Mouse (Mus musculus) embryonic facial prominence, embryonic 15.5 days (tissue): ENCODE measurements around the gene Ap2a1. TPM values are rescaled to one million over a fixed set of nuclear protein-coding genes. Genes with fewer than 3 reads are reported as not detected.

Experiments
- ATAC-seq: fragments of 200-750 bp; cut with Nextera tagmentation; 2 replicates; pipeline ENCODE4 v1.8.0; 2017; ENCODE audit warnings: low read depth, moderate TSS enrichment; ENCODE audit not compliant: insufficient number of reproducible peaks, low FRiP score, low TSS enrichment
- H3K27ac ChIP-seq: fragments of 300-500 bp; sonication (generic); replicated peaks from 2 replicates; pipeline ENCODE4 v1.5.1; 2015; ENCODE audit warnings: mild to moderate bottlenecking, inconsistent platforms
- H3K27me3 ChIP-seq: fragments of 300-500 bp; sonication (generic); 2 replicates; pipeline ENCODE4 v1.6.1; 2015; ENCODE audit warnings: inconsistent platforms
- H3K36me3 ChIP-seq: fragments of 300-500 bp; sonication (generic); 2 replicates; pipeline ENCODE4 v1.6.1; 2015; ENCODE audit warnings: mild to moderate bottlenecking, inconsistent platforms
- H3K4me1 ChIP-seq: fragments of 300-500 bp; sonication (generic); 2 replicates; pipeline ENCODE4 v1.6.1; 2015; ENCODE audit warnings: inconsistent platforms
- H3K4me2 ChIP-seq: fragments of 300-500 bp; sonication (generic); replicated peaks from 2 replicates; pipeline ENCODE4 v1.6.1; 2015; ENCODE audit warnings: mild to moderate bottlenecking, inconsistent platforms
- H3K4me3 ChIP-seq: fragments of 300-500 bp; sonication (generic); replicated peaks from 2 replicates; pipeline ENCODE4 v1.5.1; 2015; ENCODE audit warnings: mild to moderate bottlenecking, inconsistent platforms
- H3K9ac ChIP-seq: fragments of 300-500 bp; sonication (generic); 2 replicates; pipeline ENCODE4 v1.6.1; 2015; ENCODE audit warnings: inconsistent platforms
- H3K9me3 ChIP-seq: fragments of 300-500 bp; sonication (generic); replicated peaks from 2 replicates; pipeline ENCODE4 v1.6.1; 2016; ENCODE audit warnings: inconsistent platforms
- WGBS: fragments of 180-500 bp; shearing (Covaris S2); methylation state at CpG from one replicate; pipeline ENCODE4 v1.1.7; 2015; 5-methylcytosine and 5-hydroxymethylcytosine counted together
- polyA plus RNA-seq: library from polyadenylated mRNA; unstranded; fragments of >200 nt; fragmentation: Nextera tagmentation; extraction: Ambion mirVana; gene quantifications from 2 replicates; pipeline ENCODE4 v1.2.1, GENCODE M21; 2015

Ap2a1 gene
- polyA plus RNA-seq, result 73.0 and 76.2 TPM in 2 replicates

- peak within 1 kb of the TSS; percentile 97 for H3K9ac ChIP-seq
- peak within 1 kb of the TSS; percentile 95 for H3K27ac ChIP-seq
- peak; percentile 99 for ATAC-seq
- peaks cover 12% of the 10 kb centered on the region; the same call in 1 of the 2 replicates for H3K36me3 ChIP-seq
- peaks cover 13% of the 10 kb centered on the region for H3K4me1 ChIP-seq
- under 1% methylated on average over 84 of the region's 84 CpGs for WGBS
- peak within 1 kb of the TSS; percentile 97 for H3K4me3 ChIP-seq
- no peaks in the 10 kb centered on the region for H3K27me3 ChIP-seq
- H3K9me3 ChIP-seq, result no peaks in the 10 kb centered on the region
- H3K4me2 ChIP-seq, result peak within 1 kb of the TSS; percentile 65
Observed at GRCm38 (mm10) chr7:44929204-44930151, at the start of gene Ap2a1. Ap2a1 (minus strand) TSS chr7:44929496.

DNA sequence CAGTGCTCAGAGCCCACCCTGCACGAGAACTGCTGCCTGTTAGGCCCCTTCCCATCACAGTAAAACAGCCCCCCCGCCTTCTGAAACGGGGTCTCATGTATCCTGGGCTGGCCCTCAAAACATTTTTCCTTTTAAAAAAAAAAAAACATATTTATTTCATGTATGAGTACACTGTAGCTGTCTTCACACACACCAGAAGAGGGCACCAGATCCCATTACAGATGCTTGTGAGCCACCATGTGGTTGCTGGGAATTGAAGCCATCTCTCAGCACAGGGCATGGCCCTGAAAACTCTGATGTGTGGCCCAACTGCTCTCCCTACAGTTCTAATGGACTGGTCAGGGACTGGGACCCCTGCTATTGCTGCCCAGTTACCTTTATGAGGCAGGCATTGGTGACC, 49.0 kb upstream of the Ap2a1 start:
- H3K4me1 ChIP-seq, result peaks cover 19% of the 10 kb centered on the region
- H3K9me3 ChIP-seq, result no peaks in the 10 kb centered on the region
- WGBS, result 83% methylated on average over 3 of the region's 3 CpGs
- H3K9ac ChIP-seq, result no peak overlapping the region
- H3K4me3 ChIP-seq, result no peak overlapping the region
- no peak overlapping the region for H3K4me2 ChIP-seq
- peaks cover 76% of the 10 kb centered on the region for H3K36me3 ChIP-seq
- H3K27ac ChIP-seq, result no peak overlapping the region
- ATAC-seq, result no peak
- no peaks in the 10 kb centered on the region for H3K27me3 ChIP-seq

DNA sequence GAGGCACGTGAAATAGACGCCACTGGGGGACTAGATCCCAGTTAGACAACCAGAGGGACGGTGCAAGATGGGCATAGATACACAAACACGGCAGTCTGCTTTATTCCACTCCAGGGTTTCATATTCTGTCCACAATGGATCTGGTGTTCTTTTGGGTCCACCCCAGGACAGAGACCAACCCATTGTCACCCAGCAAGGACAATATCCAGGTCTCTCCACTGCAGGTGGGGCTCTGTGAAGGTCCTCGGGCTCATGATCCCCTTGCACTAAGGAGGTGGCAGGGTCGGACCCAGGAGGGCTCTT, 45.8 kb upstream of the Ap2a1 start:
- ATAC-seq, result no peak
- peak overlapping the region; percentile 59 for H3K4me3 ChIP-seq
- no peak overlapping the region for H3K9ac ChIP-seq

DNA sequence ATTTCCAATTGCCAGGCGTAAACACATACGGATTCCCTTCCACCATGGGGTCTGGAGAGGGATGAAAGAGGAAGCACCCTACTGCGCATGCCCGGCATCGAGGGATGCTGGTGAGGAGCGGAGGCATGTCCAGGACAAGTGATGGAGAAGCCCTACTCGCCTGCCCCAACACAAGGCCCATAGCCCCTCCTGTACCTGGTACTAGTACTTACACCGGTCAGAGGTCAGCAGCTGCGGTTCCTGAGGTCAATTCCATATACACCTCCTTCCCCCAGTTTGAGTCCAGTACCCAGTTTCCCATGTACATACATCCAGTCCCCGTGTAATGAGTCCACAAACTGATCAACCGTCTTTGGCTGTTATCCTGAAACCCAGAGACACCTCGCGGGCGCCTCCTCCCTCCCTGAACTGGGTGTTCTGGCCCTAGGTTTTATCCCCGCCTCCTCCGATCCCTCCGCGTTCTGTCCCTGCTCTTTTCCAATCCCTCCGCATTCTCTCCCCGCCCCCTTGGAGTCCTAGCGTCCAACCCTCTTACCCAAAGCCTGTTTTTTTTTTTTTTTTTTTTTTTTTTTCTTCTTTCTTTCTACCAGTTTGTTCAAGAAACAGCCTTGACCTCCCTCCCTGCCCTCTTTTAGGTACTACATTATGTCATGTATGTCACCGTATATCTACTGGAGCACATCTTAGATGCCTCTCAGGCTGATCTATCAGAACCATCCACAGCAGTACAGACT, 45.3 kb upstream of the Ap2a1 start, which contains the start of gene Cpt1c:
Gene Cpt1c (minus strand): TSS at position 469 of the 734 bp plus-strand sequence.
- no peaks in the 10 kb centered on the region for H3K9me3 ChIP-seq
- peak; percentile 58; the same call in 1 of the 2 replicates for ATAC-seq
- H3K27me3 ChIP-seq, result no peaks in the 10 kb centered on the region
- peak within 1 kb of the TSS; percentile 50 for H3K9ac ChIP-seq
- peak within 1 kb of the TSS; percentile 76 for H3K4me2 ChIP-seq
- 2% methylated on average over 22 of the region's 22 CpGs for WGBS
- peaks cover 36% of the 10 kb centered on the region for H3K4me1 ChIP-seq
- H3K27ac ChIP-seq, result peak within 1 kb of the TSS; percentile 93
- H3K4me3 ChIP-seq, result peak within 1 kb of the TSS; percentile 59
- peaks cover 43% of the 10 kb centered on the region for H3K36me3 ChIP-seq

More for the DNA sequence above, 45.8 kb upstream of the Ap2a1 start:
- Histone ChIP-seq H3K4me2 (peak overlapping the region; percentile 76), H3K36me3 (peaks cover 48% of the 10 kb centered on the region), H3K27me3 (no peaks in the 10 kb centered on the region), H3K27ac (peak overlapping the region; percentile 93), H3K4me1 (peaks cover 36% of the 10 kb centered on the region), H3K9me3 (no peaks in the 10 kb centered on the region)
- WGBS, result 26% methylated on average over 6 of the region's 6 CpGs

DNA sequence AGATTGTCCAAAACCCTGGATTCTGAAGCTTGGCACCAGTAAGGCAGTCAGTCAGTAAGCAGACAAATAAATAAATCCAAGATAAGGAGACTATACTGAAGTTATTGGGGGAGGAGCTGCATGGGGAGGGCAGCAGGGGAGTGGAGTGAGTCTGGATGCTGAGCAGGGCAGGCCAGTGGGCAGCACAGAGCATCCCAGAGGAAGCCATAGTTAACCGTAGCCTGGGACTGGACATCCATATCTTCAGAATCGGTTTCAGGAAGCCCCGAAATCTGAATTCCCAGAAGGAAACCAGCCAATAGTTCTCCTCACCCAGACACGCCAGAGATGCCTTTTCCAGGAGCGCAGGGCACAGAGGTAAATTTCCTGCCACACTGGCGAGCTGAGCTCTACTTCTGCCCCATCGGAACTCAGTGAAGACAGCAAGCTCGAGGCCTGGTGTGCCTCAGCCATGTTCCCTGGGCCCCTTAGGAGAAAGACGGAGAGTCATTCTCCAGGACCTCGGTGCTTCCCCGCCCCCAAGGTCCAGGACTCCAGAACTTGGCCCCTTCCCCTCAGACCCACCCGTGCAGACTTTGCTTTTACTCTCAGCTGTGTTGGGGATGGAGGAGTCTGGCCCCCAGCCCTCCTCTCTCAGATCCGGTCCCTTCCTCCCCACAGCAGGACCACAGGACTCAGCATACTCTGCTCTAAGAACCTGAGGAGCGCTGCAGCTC, 44.3 kb upstream of the Ap2a1 start:
- peak overlapping the region; percentile 93 for H3K27ac ChIP-seq
- no peaks in the 10 kb centered on the region for H3K27me3 ChIP-seq
- peak overlapping the region; percentile 76 for H3K4me2 ChIP-seq
- H3K9ac ChIP-seq, result peak overlapping the region; percentile 50; the same call in 1 of the 2 replicates
- peaks cover 36% of the 10 kb centered on the region for H3K4me1 ChIP-seq
- H3K4me3 ChIP-seq, result peak overlapping the region; percentile 59
- ATAC-seq, result no peak
- 36% methylated on average over 14 of the region's 14 CpGs for WGBS
- H3K36me3 ChIP-seq, result peaks cover 33% of the 10 kb centered on the region
- no peaks in the 10 kb centered on the region for H3K9me3 ChIP-seq

GRCm38 (mm10) chr7:44971142-44971541, 41.8 kb upstream of the Ap2a1 start:
- Histone ChIP-seq H3K27me3 (no peaks in the 10 kb centered on the region), H3K4me2 (peak overlapping the region; percentile 78), H3K36me3 (peaks cover 15% of the 10 kb centered on the region), H3K27ac (peak overlapping the region; percentile 90; the same call in 1 of the 2 replicates), H3K9me3 (no peaks in the 10 kb centered on the region), H3K9ac (peak overlapping the region; percentile 43; the same call in 1 of the 2 replicates), H3K4me3 (peak overlapping the region; percentile 53), H3K4me1 (peaks cover 36% of the 10 kb centered on the region)
- 60% methylated on average over 7 of the region's 7 CpGs for WGBS
- no peak for ATAC-seq

- peak overlapping the region; percentile 43 for H3K9ac ChIP-seq
- H3K36me3 ChIP-seq, result peaks cover 15% of the 10 kb centered on the region
- H3K4me2 ChIP-seq, result peak overlapping the region; percentile 78
- WGBS, result under 1% methylated on average over 36 of the region's 36 CpGs
- no peaks in the 10 kb centered on the region for H3K27me3 ChIP-seq
- peak overlapping the region; percentile 53 for H3K4me3 ChIP-seq
- H3K4me1 ChIP-seq, result peaks cover 34% of the 10 kb centered on the region
- H3K27ac ChIP-seq, result peak overlapping the region; percentile 90
- ATAC-seq, result peak; percentile 95
- no peaks in the 10 kb centered on the region for H3K9me3 ChIP-seq
Observed at GRCm38 (mm10) chr7:44970231-44970691, 41.0 kb upstream of the Ap2a1 start.

DNA sequence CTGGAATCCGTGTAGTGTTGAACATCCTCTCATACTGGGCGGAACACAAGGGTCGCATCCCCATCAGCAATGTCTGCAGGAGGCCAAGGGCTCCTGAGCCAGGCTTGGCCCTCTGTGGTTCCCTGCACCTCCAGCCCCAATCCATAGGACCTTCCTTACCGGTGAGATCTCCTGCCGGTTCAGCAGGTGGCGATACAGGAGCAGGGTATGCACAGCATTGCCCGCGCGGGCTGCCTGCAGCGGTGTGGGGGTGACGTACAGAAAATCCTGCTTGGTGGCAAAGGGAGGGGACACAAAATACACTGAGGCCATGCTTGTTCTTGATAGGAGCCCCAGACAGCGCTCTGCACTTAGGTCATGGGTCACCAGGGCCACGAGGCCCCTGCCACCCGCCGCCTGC, 37.3 kb upstream of the Ap2a1 start:
- no peak overlapping the region for H3K4me2 ChIP-seq
- 73% methylated on average over 15 of the region's 15 CpGs for WGBS
- no peak overlapping the region for H3K27ac ChIP-seq
- no peak for ATAC-seq
- H3K9ac ChIP-seq, result no peak overlapping the region
- peaks cover 41% of the 10 kb centered on the region for H3K36me3 ChIP-seq
- H3K4me3 ChIP-seq, result no peak overlapping the region
- no peaks in the 10 kb centered on the region for H3K9me3 ChIP-seq
- H3K4me1 ChIP-seq, result peaks cover 14% of the 10 kb centered on the region
- no peaks in the 10 kb centered on the region for H3K27me3 ChIP-seq

DNA sequence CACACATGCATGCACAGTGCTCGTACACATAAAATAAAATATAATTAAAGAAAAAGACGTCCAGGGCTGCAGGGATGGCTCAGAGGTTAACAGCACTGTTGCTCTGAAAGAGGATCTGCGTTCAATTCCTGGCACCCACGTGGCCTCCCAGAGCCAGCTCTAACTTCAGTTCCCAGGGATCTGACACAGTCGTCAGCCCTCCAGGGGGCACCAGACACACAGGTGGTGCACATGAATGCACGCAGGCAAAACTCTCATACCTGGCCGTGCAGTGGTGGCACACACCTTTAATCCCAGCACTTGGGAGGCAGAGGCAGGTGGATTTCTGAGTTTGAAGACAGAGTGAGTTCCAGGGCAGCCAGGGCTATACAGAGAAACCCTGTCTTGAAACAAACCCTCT, 36.7 kb upstream of the Ap2a1 start:
- peaks cover 47% of the 10 kb centered on the region for H3K36me3 ChIP-seq

GRCm38 (mm10) chr7:44964990-44965389, 35.7 kb upstream of the Ap2a1 start:
- Histone ChIP-seq H3K27me3 (no peaks in the 10 kb centered on the region), H3K27ac (no peak overlapping the region), H3K4me3 (no peak overlapping the region), H3K4me2 (no peak overlapping the region), H3K36me3 (peaks cover 47% of the 10 kb centered on the region), H3K9ac (no peak overlapping the region), H3K9me3 (no peaks in the 10 kb centered on the region), H3K4me1 (no peaks in the 10 kb centered on the region)
- ATAC-seq, result no peak
- WGBS, result 93% methylated on average over 13 of the region's 13 CpGs

More for the DNA sequence above, 36.7 kb upstream of the Ap2a1 start:
- H3K4me2 ChIP-seq, result no peak overlapping the region
- no peak overlapping the region for H3K9ac ChIP-seq
- peaks cover 8% of the 10 kb centered on the region for H3K4me1 ChIP-seq
- H3K9me3 ChIP-seq, result no peaks in the 10 kb centered on the region
- ATAC-seq, result no peak
- WGBS, result 75% methylated on average over 7 of the region's 7 CpGs
- H3K27ac ChIP-seq, result no peak overlapping the region
- H3K4me3 ChIP-seq, result no peak overlapping the region
- H3K27me3 ChIP-seq, result no peaks in the 10 kb centered on the region
